Mouse (Mus musculus): ENCODE data around the gene Unc45b.
"Not testable (repeated sequence)": the region's sequence is repeated elsewhere in the genome, so short reads cannot be mapped to it uniquely, and the experiment has no call there.

- TF ChIP-seq CTCF, POLR2A (IDR thresholded peaks at IDR 0.05; ENCODE audit: insufficient read depth, low read depth, low read length): not testable (repeated sequence)
Observed at GRCm38 (mm10) chr11:82923910-82924309, 13.6 kb downstream of the Unc45b start.
